Mouse (Mus musculus): ENCODE measurements around the gene Lypla2.

The Lypla2 gene

GRCm38 (mm10) chr4:135972911-135973811 lies 735 bp upstream of the Lypla2 start:
- no peak for DNase-seq

- DNase-seq, result no peak
These were observed 446 bp downstream of the Lypla2 start for GRCm38 (mm10) chr4:135971805-135972555.

GRCm38 (mm10) chr4:135970585-135970984 lies 1.8 kb downstream of the Lypla2 start:
- no peak for DNase-seq

GRCm38 (mm10) chr4:135969070-135969750 lies 3.2 kb downstream of the Lypla2 start:
- no peak for DNase-seq

- no peak for DNase-seq
These were observed 4.1 kb downstream of the Lypla2 start for GRCm38 (mm10) chr4:135968271-135968869.

GRCm38 (mm10) chr4:135967086-135967760 lies 5.2 kb downstream of the Lypla2 start:
- no peak for DNase-seq

GRCm38 (mm10) chr4:135966283-135966682 lies 6.1 kb downstream of the Lypla2 start:
- no peak for DNase-seq

GRCm38 (mm10) chr4:135965113-135965512 lies 7.3 kb downstream of the Lypla2 start:
- no peak for DNase-seq

- peak; percentile 53 for DNase-seq
These were observed 8.0 kb downstream of the Lypla2 start for GRCm38 (mm10) chr4:135964426-135964825.

- peak; percentile 92 for DNase-seq
These were observed 8.8 kb downstream of the Lypla2 start, which contains the start of gene Gale for GRCm38 (mm10) chr4:135963457-135964193. Gene Gale, plus strand, starts transcription at chr4:135963727.

GRCm38 (mm10) chr4:135962946-135963345 lies 9.5 kb downstream of the Lypla2 start:
- no peak for DNase-seq

GRCm38 (mm10) chr4:135962198-135962597 lies 10.2 kb downstream of the Lypla2 start:
- DNase-seq, result no peak

- DNase-seq, result no peak
These were observed 10.7 kb downstream of the Lypla2 start for GRCm38 (mm10) chr4:135961709-135962108.

GRCm38 (mm10) chr4:135960717-135961116 lies 11.7 kb downstream of the Lypla2 start:
- peak; percentile 80 for DNase-seq

GRCm38 (mm10) chr4:135958354-135958753 lies 14.1 kb downstream of the Lypla2 start:
- no peak for DNase-seq

- DNase-seq, result no peak
These were observed 16.5 kb downstream of the Lypla2 start for GRCm38 (mm10) chr4:135955886-135956285.

- peak; percentile 83 for DNase-seq
These were observed 18.2 kb downstream of the Lypla2 start for GRCm38 (mm10) chr4:135954241-135954640.

GRCm38 (mm10) chr4:135953179-135953578 lies 19.2 kb downstream of the Lypla2 start:
- no peak for DNase-seq

- no peak for DNase-seq
These were observed 20.9 kb downstream of the Lypla2 start for GRCm38 (mm10) chr4:135951505-135951904.

GRCm38 (mm10) chr4:135950365-135950764 lies 22.1 kb downstream of the Lypla2 start:
- no peak for DNase-seq

- no peak for DNase-seq
These were observed 22.5 kb downstream of the Lypla2 start for GRCm38 (mm10) chr4:135949911-135950310.

Data from right cerebral cortex, postnatal 4 days (tissue).